Mouse (Mus musculus): ENCODE results near the gene Stmn3. TPM values are rescaled to one million over a fixed set of nuclear protein-coding genes. Genes with fewer than 3 reads are reported as not detected.

The Stmn3 gene
- polyA plus RNA-seq (2016; fragmentation: Nextera tagmentation; extraction: Ambion mirVana): 0.37 and 1.0 TPM in 2 replicates

DNA sequence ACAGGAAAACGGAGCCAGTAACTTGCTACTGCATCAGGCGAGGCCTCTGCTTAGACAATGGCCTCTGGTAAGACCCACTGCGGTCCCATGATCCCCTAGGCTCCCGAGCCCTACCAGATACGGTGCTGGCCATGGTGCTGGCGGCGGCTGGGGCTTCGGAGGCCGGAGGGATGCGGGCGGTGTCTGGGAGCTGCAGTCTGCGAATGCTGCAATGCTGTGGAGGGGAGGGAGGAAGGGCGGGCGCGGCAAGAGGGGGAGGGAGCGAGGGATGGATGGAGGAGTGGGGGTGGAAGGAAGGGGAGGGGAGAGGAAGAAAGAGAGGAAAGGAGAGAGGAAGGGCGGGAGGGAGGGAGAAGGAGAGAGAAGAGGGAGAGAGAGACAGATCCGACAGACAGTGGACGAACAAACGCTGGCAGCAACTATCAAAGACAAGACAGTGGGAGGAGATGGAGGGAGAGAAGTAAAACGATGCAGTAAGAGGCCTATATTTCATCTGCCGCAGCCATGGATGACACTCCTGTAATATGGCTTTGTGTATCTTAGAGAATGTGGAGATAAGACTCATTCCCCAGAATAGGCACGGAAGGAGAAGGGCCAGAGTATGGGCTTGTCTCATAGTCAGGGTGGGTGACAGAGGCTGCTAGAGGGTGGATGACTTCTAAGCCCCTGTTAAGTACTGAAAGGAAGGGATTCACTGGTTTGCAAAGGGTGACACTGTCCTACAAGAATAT lies at the start of gene Stmn3:
Stmn3 (minus strand) TSS at position 421 of the 731 bp plus-strand sequence.
- DNase-seq (ENCODE audit: low spot score): peak; percentile 85
- Histone ChIP-seq H3K36me3 (no peaks in the 10 kb centered on the region), H3K9me3 (no peaks in the 10 kb centered on the region), H3K4me1 (peaks cover 14% of the 10 kb centered on the region), H3K4me3 (peak within 1 kb of the TSS; percentile 42), H3K27me3 (ENCODE audit: insufficient read depth, poor library complexity, severe bottlenecking) (peaks cover 64% of the 10 kb centered on the region), H3K27ac (no peak within 1 kb of the TSS)
- WGBS: 6% methylated on average over 23 of the region's 23 CpGs

- Histone ChIP-seq H3K36me3 (peaks cover 44% of the 10 kb centered on the region), H3K4me3 (peak overlapping the region; percentile 78), H3K27me3 (ENCODE audit: insufficient read depth, poor library complexity, severe bottlenecking) (no peaks in the 10 kb centered on the region), H3K4me1 (peaks cover 29% of the 10 kb centered on the region), H3K9me3 (no peaks in the 10 kb centered on the region), H3K27ac (0 out of 2 replicates have a peak overlapping the region, but pooled peaks have one; percentile 96)
- no peak for DNase-seq (ENCODE audit: low spot score)
- 89% methylated on average over 3 of the region's 3 CpGs for WGBS
These were observed 49.6 kb upstream of the Stmn3 start for GRCm38 (mm10) chr2:181363946-181364345.

GRCm38 (mm10) chr2:181356780-181357179 lies 42.5 kb upstream of the Stmn3 start:
- H3K4me1 ChIP-seq: no peaks in the 10 kb centered on the region
- H3K9me3 ChIP-seq: no peaks in the 10 kb centered on the region
- no peak overlapping the region for H3K27ac ChIP-seq
- peaks cover 100% of the 10 kb centered on the region for H3K36me3 ChIP-seq
- DNase-seq (ENCODE audit: low spot score): no peak
- H3K4me3 ChIP-seq: no peak overlapping the region
- WGBS: 83% methylated on average over 3 of the region's 3 CpGs
- no peaks in the 10 kb centered on the region for H3K27me3 ChIP-seq (ENCODE audit: insufficient read depth, poor library complexity, severe bottlenecking)

GRCm38 (mm10) chr2:181342766-181343165 lies 28.5 kb upstream of the Stmn3 start:
- no peaks in the 10 kb centered on the region for H3K9me3 ChIP-seq
- no peak overlapping the region for H3K4me3 ChIP-seq
- peaks cover 90% of the 10 kb centered on the region for H3K36me3 ChIP-seq
- no peak for DNase-seq (ENCODE audit: low spot score)
- 82% methylated on average over 6 of the region's 6 CpGs for WGBS
- no peak overlapping the region for H3K27ac ChIP-seq
- no peaks in the 10 kb centered on the region for H3K4me1 ChIP-seq
- no peaks in the 10 kb centered on the region for H3K27me3 ChIP-seq (ENCODE audit: insufficient read depth, poor library complexity, severe bottlenecking)

DNA sequence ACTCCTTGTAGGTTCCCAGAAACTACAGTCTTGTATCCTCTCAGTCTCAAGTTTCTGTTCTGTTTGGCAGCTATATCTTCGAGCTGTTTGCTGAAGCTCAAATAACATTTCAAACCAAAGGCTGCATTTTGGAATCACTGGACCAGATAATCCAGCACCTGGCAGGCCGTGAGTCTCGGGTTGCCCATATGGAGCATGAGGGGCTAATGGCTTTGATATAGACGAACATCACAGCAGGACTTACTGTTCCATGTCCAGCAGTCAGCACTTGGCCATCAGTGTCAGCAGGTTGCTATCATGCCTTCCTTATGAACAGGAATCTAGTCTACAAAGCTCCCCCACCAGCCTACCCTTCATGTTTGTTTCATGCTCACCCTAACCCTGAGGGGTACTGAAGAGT lies 26.1 kb upstream of the Stmn3 start:
- WGBS: 88% methylated on average over 4 of the region's 4 CpGs
- Histone ChIP-seq H3K27me3 (ENCODE audit: insufficient read depth, poor library complexity, severe bottlenecking) (no peaks in the 10 kb centered on the region), H3K36me3 (peaks cover 90% of the 10 kb centered on the region), H3K4me3 (no peak overlapping the region), H3K27ac (no peak overlapping the region), H3K4me1 (no peaks in the 10 kb centered on the region), H3K9me3 (no peaks in the 10 kb centered on the region)
- DNase-seq (ENCODE audit: low spot score): no peak

DNA sequence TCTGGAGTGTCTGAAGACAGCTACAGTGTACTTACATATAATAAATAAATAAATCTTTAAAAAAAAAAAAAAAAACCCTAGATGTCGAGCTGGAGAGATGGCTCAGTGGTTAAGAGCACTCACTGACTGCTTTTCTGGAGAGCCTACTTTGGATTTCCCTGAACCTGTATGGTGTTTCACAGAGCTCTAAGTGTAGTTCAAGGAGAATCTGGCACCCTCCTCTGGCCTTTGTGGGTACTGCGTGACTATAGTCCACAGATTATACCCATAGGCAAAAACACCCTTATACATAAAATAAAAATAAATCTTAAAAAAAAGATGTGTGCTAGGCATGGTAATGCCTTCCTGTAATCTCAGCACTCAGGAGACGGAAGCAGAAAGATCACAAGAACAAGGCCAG lies 19.7 kb upstream of the Stmn3 start:
- Histone ChIP-seq H3K9me3 (no peaks in the 10 kb centered on the region), H3K27me3 (ENCODE audit: insufficient read depth, poor library complexity, severe bottlenecking) (no peaks in the 10 kb centered on the region), H3K27ac (no peak overlapping the region), H3K4me3 (no peak overlapping the region), H3K36me3 (peaks cover 82% of the 10 kb centered on the region), H3K4me1 (no peaks in the 10 kb centered on the region)
- DNase-seq (ENCODE audit: low spot score): no peak
- 71% methylated on average over 3 of the region's 3 CpGs for WGBS

DNA sequence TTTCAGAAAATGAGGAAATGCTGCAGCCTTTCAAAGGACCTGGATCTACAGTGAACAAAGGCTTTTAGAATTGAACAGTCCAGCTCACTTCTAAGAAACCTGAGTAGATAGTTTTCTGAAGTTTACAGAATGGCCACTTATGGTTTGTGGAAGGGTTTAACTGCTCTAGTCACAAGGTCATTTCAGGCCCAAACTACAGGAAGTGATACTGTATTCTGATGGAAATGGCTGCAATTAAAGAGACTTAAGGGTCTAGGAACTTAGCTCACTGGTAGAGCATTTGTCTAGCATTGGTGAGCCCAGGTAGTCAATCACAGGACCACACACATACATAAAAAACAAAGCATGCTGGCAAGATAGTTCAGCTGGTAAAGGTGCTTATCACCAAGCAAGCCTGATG lies 18.2 kb upstream of the Stmn3 start:
- Histone ChIP-seq H3K9me3 (no peaks in the 10 kb centered on the region), H3K27me3 (ENCODE audit: insufficient read depth, poor library complexity, severe bottlenecking) (no peaks in the 10 kb centered on the region), H3K27ac (no peak overlapping the region), H3K36me3 (peaks cover 84% of the 10 kb centered on the region), H3K4me1 (no peaks in the 10 kb centered on the region), H3K4me3 (no peak overlapping the region)
- DNase-seq (ENCODE audit: low spot score): no peak

- Histone ChIP-seq H3K36me3 (peaks cover 89% of the 10 kb centered on the region), H3K9me3 (no peaks in the 10 kb centered on the region), H3K4me1 (no peaks in the 10 kb centered on the region), H3K4me3 (no peak overlapping the region), H3K27ac (no peak overlapping the region), H3K27me3 (ENCODE audit: insufficient read depth, poor library complexity, severe bottlenecking) (no peaks in the 10 kb centered on the region)
- no peak for DNase-seq (ENCODE audit: low spot score)
- 89% methylated on average over 2 of the region's 2 CpGs for WGBS
These were observed 11.8 kb upstream of the Stmn3 start for GRCm38 (mm10) chr2:181326098-181326497.

DNA sequence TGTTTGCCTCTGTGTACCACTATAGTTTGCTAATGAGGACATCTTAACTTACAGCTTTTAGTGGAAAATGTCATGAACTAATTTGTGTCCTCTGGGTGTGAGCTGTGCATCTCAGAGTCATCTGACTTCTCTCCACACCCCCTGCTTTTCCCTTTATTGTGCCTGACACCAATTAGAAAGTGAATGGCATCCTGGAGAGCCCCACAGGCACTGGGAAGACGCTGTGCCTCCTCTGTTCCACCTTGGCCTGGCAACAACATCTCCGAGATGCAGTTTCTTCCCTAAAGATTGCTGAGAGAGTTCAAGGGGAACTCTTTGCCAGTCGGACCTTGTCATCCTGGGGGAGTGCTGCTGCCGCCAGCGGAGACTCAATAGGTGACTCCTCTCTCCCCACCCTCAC lies 7.8 kb upstream of the Stmn3 start:
- H3K27me3 ChIP-seq (ENCODE audit: insufficient read depth, poor library complexity, severe bottlenecking): no peaks in the 10 kb centered on the region; the same call in 1 of the 2 replicates
- no peak overlapping the region for H3K27ac ChIP-seq
- H3K4me1 ChIP-seq: peaks cover 12% of the 10 kb centered on the region
- H3K4me3 ChIP-seq: no peak overlapping the region
- H3K36me3 ChIP-seq: peaks cover 52% of the 10 kb centered on the region
- DNase-seq (ENCODE audit: low spot score): no peak
- H3K9me3 ChIP-seq: no peaks in the 10 kb centered on the region
- 74% methylated on average over 5 of the region's 5 CpGs for WGBS

GRCm38 (mm10) chr2:181320103-181320499 lies 5.8 kb upstream of the Stmn3 start:
- DNase-seq (ENCODE audit: low spot score): no peak
- Histone ChIP-seq H3K27me3 (ENCODE audit: insufficient read depth, poor library complexity, severe bottlenecking) (peaks cover 14% of the 10 kb centered on the region), H3K27ac (peak overlapping the region; percentile 88), H3K4me1 (peaks cover 12% of the 10 kb centered on the region), H3K36me3 (peaks cover 33% of the 10 kb centered on the region), H3K4me3 (peak overlapping the region; percentile 77), H3K9me3 (no peaks in the 10 kb centered on the region)
- WGBS: 15% methylated on average over 7 of the region's 7 CpGs

GRCm38 (mm10) chr2:181319248-181320102 lies 5.2 kb upstream of the Stmn3 start, which contains the start of gene Rtel1:
Rtel1 (plus strand) TSS chr2:181319739.
- peaks cover 26% of the 10 kb centered on the region for H3K36me3 ChIP-seq
- DNase-seq (ENCODE audit: low spot score): peak; percentile 94
- no peaks in the 10 kb centered on the region for H3K9me3 ChIP-seq
- H3K4me3 ChIP-seq: peak within 1 kb of the TSS; percentile 77
- 5% methylated on average over 40 of the region's 40 CpGs for WGBS
- H3K27ac ChIP-seq: peak within 1 kb of the TSS; percentile 88
- H3K27me3 ChIP-seq (ENCODE audit: insufficient read depth, poor library complexity, severe bottlenecking): peaks cover 20% of the 10 kb centered on the region
- peaks cover 12% of the 10 kb centered on the region for H3K4me1 ChIP-seq

- Histone ChIP-seq H3K27me3 (ENCODE audit: insufficient read depth, poor library complexity, severe bottlenecking) (peaks cover 72% of the 10 kb centered on the region), H3K9me3 (no peaks in the 10 kb centered on the region), H3K36me3 (no peaks in the 10 kb centered on the region), H3K4me3 (peak overlapping the region; percentile 42), H3K4me1 (peaks cover 12% of the 10 kb centered on the region), H3K27ac (no peak overlapping the region)
- no peak for DNase-seq (ENCODE audit: low spot score)
- WGBS: 2% methylated on average over 35 of the region's 35 CpGs
These were observed 788 bp downstream of the Stmn3 start for GRCm38 (mm10) chr2:181313344-181314079.

DNA sequence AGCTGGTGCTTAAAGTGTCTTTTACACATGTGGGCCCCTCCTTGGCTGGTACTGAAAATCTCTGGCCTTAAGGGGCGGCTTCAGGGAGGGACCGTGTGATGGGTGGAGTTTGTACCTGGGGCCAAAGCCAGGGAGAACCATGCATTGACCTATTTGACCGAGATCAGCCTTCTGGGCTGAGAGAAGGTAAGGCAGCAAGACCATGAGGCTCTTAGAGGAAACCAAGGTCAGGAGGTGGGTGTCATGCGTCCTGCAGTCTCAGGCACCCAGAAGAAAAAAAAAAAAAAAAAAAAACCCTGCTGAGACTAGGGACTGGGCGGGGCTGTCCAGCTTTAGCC lies 1.3 kb downstream of the Stmn3 start:
- 10% methylated on average over 5 of the region's 5 CpGs for WGBS
- Histone ChIP-seq H3K27ac (no peak overlapping the region), H3K9me3 (no peaks in the 10 kb centered on the region), H3K27me3 (ENCODE audit: insufficient read depth, poor library complexity, severe bottlenecking) (peaks cover 77% of the 10 kb centered on the region), H3K36me3 (no peaks in the 10 kb centered on the region), H3K4me3 (no peak overlapping the region), H3K4me1 (peaks cover 12% of the 10 kb centered on the region)
- DNase-seq (ENCODE audit: low spot score): no peak

All from heart, embryonic 10.5 days (tissue).